In genomic region chr16:4880136-4880825, GRCm38 (mm10) we compare ENCODE assay signal across 8 mouse cellular contexts. TPM values are rescaled to one million over a fixed set of nuclear protein-coding genes. Genes with fewer than 3 reads are reported as not detected.
DNase-seq lines count a peak whose midpoint lies in the region; ATAC-seq lines count a peak whose summit lies in the region.

Gene Ubald1, minus strand, starts transcription at chr16:4880315.

- H3K27me3 ChIP-seq in intestine, embryonic 14.5 days (replicated peaks; ENCODE audit: control insufficient read depth, insufficient read depth, low read length), result no peaks in the 10 kb centered on the region

- DNase-seq in adrenal gland, adult 18-20 months (ENCODE audit: low spot score in 2 of 2), result peak; percentile 94
- DNase-seq in embryo, embryonic 11 days, result peak; percentile 100
- peak; percentile 99 for DNase-seq in gastrocnemius, postnatal 25 days
- peak; percentile 98 for DNase-seq in intestine, embryonic 14.5 days (ENCODE audit: low spot score)
- DNase-seq in left cerebral cortex, postnatal 14 days (ENCODE audit: low spot score in 2 of 2), result peak; percentile 99 to 100
- DNase-seq in mesoderm, embryonic 11.5 days (ENCODE audit: low read depth, low spot score), result peak; percentile 99
- peak; percentile 99 for DNase-seq in right cerebral cortex, postnatal 36 days (ENCODE audit: low spot score in 2 of 2)
- DNase-seq in yolk sac, embryonic 10.5 days (ENCODE audit: low spot score), result peak; percentile 100

- peaks cover 13% of the 10 kb centered on the region; the same call in 1 of the 2 replicates for H3K36me3 ChIP-seq in intestine, embryonic 14.5 days (ENCODE audit: control insufficient read depth, insufficient read depth, low read length)

- WGBS in intestine, embryonic 14.5 days, result under 1% methylated on average over 47 of the region's 48 CpGs

- H3K4me3 ChIP-seq in intestine, embryonic 14.5 days (ENCODE audit: low read depth, low read length), result peak within 1 kb of the TSS; percentile 91

- H3K4me2 ChIP-seq in intestine, embryonic 14.5 days (ENCODE audit: low read length), result peak within 1 kb of the TSS; percentile 73

- H3K27ac ChIP-seq in intestine, embryonic 14.5 days (ENCODE audit: low read depth), result peak within 1 kb of the TSS; percentile 100

- intact Hi-C loops in left cerebral cortex, postnatal 14 days (cut with DNase I), result no loop called here

- peaks cover 35% of the 10 kb centered on the region for H3K4me1 ChIP-seq in intestine, embryonic 14.5 days (replicated peaks; ENCODE audit: control insufficient read depth, insufficient read depth, low read length)

- H3K9me3 ChIP-seq in intestine, embryonic 14.5 days (ENCODE audit: control insufficient read depth, low read length), result no peaks in the 10 kb centered on the region

- peak within 1 kb of the TSS; percentile 93 for H3K9ac ChIP-seq in intestine, embryonic 14.5 days (ENCODE audit: low read length)

- peak; percentile 85 for ATAC-seq in intestine, embryonic 14.5 days (replicated peaks; ENCODE audit: low FRiP score, low TSS enrichment, low read depth)

RNA-seq across cellular contexts. Expression of gene Ubald1, which starts in this region (rescaled TPM):
- total RNA-seq in adrenal gland, adult 18-20 months (2021), result 10 to 100 TPM; 33.3 to 39.0 TPM
- total RNA-seq in gastrocnemius, postnatal 25 days (2021), result 10 to 100 TPM; 26.1 to 27.0 TPM
- 39.3 and 40.6 TPM in 2 replicates for polyA plus RNA-seq in intestine, embryonic 14.5 days (2014; fragmentation: Nextera tagmentation; extraction: Ambion mirVana)
- 10 to 100 TPM; 81.6 to 86.7 TPM for total RNA-seq in left cerebral cortex, postnatal 14 days (2021)

Comparison
In these comparisons a context has a peak if more than half of its experiments do, and no peak if none do; other contexts are left out.
1. Peak in every context shown above with its lines: DNase-seq, ATAC-seq, H3K4me3 ChIP-seq and H3K27ac ChIP-seq.